Mouse (Mus musculus) kidney, embryonic 14.5 days (tissue): ENCODE measurements around the gene Il12rb1. TPM values are rescaled to one million over a fixed set of nuclear protein-coding genes. Genes with fewer than 3 reads are reported as not detected.

Experiments used
- ATAC-seq: fragments of 200-750 bp; cut with Nextera tagmentation; 2 replicates; pipeline ENCODE4 v1.8.0; 2017; ENCODE audit warnings: moderate number of reproducible peaks, mild to moderate bottlenecking, moderate TSS enrichment, moderate library complexity; ENCODE audit not compliant: low FRiP score, low TSS enrichment
- H3K27ac ChIP-seq: fragments of 300-500 bp; sonication (generic); 2 replicates; pipeline ENCODE4 v1.5.1; 2014; ENCODE audit warnings: low read depth, mild to moderate bottlenecking, low read length, moderate library complexity, mixed read lengths
- H3K27me3 ChIP-seq: fragments of 300-500 bp; sonication (generic); 2 replicates; pipeline ENCODE4 v1.6.1; 2014; ENCODE audit warnings: mild to moderate bottlenecking, low read length; ENCODE audit not compliant: control insufficient read depth, insufficient read depth
- H3K36me3 ChIP-seq: fragments of 300-500 bp; sonication (generic); 2 replicates; pipeline ENCODE4 v1.6.1; 2014; ENCODE audit warnings: low read length, mixed read lengths; ENCODE audit not compliant: control insufficient read depth, insufficient read depth
- H3K4me1 ChIP-seq: fragments of 300-500 bp; sonication (generic); 2 replicates; pipeline ENCODE4 v1.6.1; 2014; ENCODE audit warnings: low read length, mixed read lengths; ENCODE audit not compliant: control insufficient read depth, insufficient read depth
- H3K4me2 ChIP-seq: fragments of 300-500 bp; sonication (generic); replicated peaks from 2 replicates; pipeline ENCODE4 v1.6.1; 2014; ENCODE audit warnings: low read depth, mild to moderate bottlenecking, low read length
- H3K4me3 ChIP-seq: fragments of 300-500 bp; sonication (generic); 2 replicates; pipeline ENCODE4 v1.5.1; 2014; ENCODE audit warnings: mild to moderate bottlenecking, low read length
- H3K9ac ChIP-seq: fragments of 300-500 bp; sonication (generic); 2 replicates; pipeline ENCODE4 v1.6.1; 2014; ENCODE audit warnings: low read depth, mild to moderate bottlenecking, low read length, moderate library complexity
- H3K9me3 ChIP-seq: fragments of 300-500 bp; sonication (generic); 2 replicates; pipeline ENCODE4 v1.6.1; 2016; ENCODE audit warnings: low read length; ENCODE audit not compliant: control insufficient read depth
- WGBS: fragments of 180-500 bp; shearing (Covaris S2); extraction: QIAGEN DNeasy Blood & Tissue Kit; methylation state at CpG from one replicate; pipeline ENCODE4 v1.1.7; 2014; 5-methylcytosine and 5-hydroxymethylcytosine counted together
- polyA plus RNA-seq: library from polyadenylated mRNA; unstranded; fragments of >200 nt; fragmentation: Nextera tagmentation; extraction: Ambion mirVana; gene quantifications from 2 replicates; pipeline ENCODE4 v1.2.1, GENCODE M21; 2014

Il12rb1 gene
- polyA plus RNA-seq, 1 experiment from 2014 or later, result not detected

DNA sequence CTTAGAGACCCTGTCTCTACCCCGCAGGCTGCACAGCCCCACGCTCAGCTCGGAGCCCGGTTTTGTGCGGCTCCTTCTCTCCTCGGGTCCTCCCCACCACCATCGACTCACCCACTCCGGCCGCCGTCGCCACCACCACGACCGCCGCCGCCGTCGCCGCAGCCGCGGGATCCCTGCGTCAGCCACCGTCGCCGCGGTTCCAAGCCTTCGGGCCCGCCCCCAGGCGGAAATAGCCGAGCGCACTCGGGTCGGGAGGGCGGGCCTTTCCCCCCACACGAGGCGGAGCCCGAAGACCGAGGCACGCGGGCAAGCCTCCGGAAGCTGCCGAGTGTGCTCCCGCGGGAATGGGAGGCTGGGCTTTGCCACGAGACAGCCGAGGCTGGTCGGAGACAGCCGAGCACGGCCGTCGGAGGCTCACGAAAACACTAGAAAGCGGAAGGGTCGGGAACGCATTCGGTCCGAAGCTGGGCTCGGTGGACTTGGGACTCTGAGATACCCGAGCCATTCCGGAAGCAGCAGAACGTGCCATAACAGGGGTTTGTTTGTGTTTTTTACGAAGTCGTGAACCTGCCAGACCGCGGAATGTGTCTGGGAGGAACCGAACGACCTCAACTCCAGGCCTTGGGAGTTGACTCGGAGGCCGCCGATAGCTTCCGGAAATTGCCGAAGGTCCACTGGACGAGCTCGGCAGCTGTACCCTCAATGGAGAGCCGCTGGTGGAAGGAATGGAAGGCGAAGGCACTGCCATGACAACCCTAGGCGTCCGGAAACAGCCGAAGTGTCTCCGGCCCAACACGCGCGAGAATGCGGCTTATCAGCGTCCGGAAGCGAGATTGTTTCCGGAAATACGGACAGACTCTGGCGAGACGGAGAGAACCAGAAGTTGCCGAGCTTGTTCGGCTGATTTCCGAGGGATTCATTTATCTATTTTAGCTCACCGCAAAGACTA lies 31.5 kb upstream of the Il12rb1 start, which contains the start of gene Pik3r2:
Pik3r2 (minus strand) TSS at position 218 of the 949 bp plus-strand sequence.
- under 1% methylated on average over 89 of the region's 94 CpGs for WGBS
- H3K4me1 ChIP-seq, result peaks cover 32% of the 10 kb centered on the region

DNA sequence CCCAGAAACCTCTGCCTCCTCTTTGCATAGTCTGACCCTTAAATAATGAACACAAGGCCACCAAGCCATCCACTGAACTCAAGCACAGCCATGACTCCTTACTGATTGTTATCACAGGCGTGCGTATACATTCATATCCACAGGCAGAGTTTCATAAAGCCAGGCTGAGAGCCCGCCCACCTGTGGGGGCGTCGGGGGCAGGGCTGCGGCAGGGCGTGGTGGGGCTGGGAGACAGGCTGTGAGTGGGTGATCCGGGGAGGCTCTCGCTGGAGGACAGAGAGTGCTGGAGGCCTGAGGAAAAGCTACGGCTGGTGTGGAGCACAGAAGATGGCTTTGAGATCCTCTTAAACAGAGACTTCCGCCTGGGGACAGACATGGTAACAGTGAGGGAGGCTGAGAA lies 28.2 kb upstream of the Il12rb1 start:
- no peak overlapping the region for H3K9ac ChIP-seq
- H3K4me2 ChIP-seq, result no peak overlapping the region
- H3K27ac ChIP-seq, result no peak overlapping the region
- 72% methylated on average over 11 of the region's 11 CpGs for WGBS
- no peak for ATAC-seq
- H3K9me3 ChIP-seq, result no peaks in the 10 kb centered on the region
- H3K27me3 ChIP-seq, result no peaks in the 10 kb centered on the region
- H3K4me3 ChIP-seq, result no peak overlapping the region
- H3K36me3 ChIP-seq, result peaks cover 54% of the 10 kb centered on the region
- H3K4me1 ChIP-seq, result peaks cover 16% of the 10 kb centered on the region

More for the DNA sequence above, 31.5 kb upstream of the Il12rb1 start, which contains the start of gene Pik3r2:
- Histone ChIP-seq H3K27ac (peak within 1 kb of the TSS; percentile 98), H3K4me3 (peak within 1 kb of the TSS; percentile 84), H3K9ac (peak within 1 kb of the TSS; percentile 98), H3K9me3 (no peaks in the 10 kb centered on the region), H3K27me3 (no peaks in the 10 kb centered on the region), H3K36me3 (peaks cover 63% of the 10 kb centered on the region), H3K4me2 (peak within 1 kb of the TSS; percentile 92)
- ATAC-seq, result peak; percentile 91

DNA sequence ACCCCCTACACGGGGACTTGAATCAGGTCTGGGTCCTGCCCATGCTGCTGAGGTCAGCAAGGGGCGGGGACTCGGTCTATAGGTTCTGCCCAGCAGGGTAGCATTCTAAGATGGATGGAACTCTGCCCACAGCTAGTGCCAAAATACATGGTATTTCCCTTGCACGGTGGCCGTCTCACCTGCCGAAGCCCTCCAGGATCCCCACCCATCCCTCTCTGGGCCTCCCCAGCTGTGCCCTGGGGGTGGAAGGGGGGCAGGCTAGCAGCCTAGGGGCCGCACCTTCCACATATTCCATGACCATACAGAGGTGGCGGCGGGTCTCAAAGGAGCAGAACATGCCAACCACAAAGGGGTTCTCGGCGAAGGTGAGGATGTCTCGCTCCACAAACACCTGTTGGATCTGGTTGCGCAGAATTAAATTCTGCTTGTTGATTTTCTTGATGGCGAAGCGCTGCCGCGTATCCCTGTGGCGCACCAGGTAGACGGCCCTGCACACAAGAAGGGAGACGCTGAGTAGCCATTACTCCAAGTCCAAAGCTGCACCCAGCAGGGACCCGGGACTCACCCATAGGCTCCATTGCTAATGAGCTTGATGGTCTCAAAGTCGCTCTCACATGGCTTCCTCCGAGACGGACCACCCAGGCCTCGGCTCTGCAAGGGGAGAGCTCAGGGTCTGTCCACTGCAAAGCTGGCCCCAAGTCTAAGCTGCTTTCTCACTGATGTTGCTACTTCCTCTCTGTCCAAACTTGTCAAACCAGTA lies 21.8 kb upstream of the Il12rb1 start:
- no peaks in the 10 kb centered on the region for H3K9me3 ChIP-seq
- no peak overlapping the region for H3K9ac ChIP-seq
- peaks cover 56% of the 10 kb centered on the region for H3K36me3 ChIP-seq
- ATAC-seq, result no peak
- H3K4me3 ChIP-seq, result no peak overlapping the region
- H3K27ac ChIP-seq, result no peak overlapping the region
- H3K4me1 ChIP-seq, result peaks cover 25% of the 10 kb centered on the region
- 88% methylated on average over 25 of the region's 25 CpGs for WGBS
- no peaks in the 10 kb centered on the region for H3K27me3 ChIP-seq
- H3K4me2 ChIP-seq, result no peak overlapping the region

DNA sequence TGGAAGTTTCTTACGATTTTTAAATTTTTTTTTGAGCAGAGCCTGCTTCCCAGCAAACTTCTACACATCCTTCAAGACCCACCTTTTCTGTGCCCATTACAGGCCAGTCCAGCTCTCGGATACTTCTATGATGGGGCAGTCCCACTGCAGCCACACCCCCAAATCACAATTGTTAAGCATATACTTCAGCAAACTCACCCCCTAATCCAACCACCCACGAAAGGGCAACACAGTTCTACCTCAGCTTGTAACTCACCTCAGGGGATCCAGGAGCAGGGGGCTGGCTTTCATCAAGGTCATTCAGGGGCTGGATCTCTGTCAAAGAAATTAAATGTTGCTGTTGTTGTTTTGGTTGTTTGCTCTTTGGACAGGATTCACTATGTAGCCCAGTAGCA lies 21.2 kb upstream of the Il12rb1 start:
- Histone ChIP-seq H3K36me3 (peaks cover 53% of the 10 kb centered on the region), H3K4me1 (peaks cover 29% of the 10 kb centered on the region), H3K27ac (no peak overlapping the region), H3K4me2 (no peak overlapping the region), H3K9ac (no peak overlapping the region), H3K27me3 (no peaks in the 10 kb centered on the region), H3K9me3 (no peaks in the 10 kb centered on the region), H3K4me3 (no peak overlapping the region)
- 93% methylated on average over 3 of the region's 3 CpGs for WGBS
- ATAC-seq, result no peak

DNA sequence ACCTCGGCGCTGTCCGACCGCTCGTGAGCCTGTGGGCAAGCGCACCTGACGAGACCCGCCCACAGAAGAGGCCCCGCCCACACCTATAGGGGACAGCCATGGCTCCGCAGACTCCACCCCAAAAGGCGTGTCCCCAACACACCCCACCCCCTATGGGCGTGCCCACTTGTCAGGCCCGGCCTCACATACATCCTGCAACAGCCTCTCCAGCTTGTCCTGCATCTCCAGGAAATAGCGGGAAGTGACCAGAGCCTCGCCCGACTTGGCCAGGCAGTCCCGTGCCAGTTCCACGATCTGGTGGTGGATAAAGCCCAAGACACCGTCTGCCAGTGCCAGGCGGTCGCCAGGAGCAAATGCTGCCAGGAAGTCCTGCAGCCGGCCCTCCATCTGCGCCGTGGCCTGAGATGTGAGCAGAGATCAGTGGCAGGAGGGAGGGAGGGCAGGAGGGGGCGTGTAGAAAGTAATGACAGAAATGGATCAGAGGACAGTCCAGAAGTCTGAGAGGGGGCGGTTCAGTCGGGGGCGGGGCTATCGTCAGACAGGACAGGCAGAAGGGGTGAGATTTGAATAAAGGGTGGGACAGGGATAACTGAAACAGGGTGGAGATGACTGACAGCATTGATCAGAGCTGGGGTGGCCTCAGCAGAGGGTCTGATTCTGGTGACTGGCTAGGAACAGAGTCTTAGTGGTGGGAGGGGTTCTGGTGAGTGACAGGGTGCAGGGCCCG lies 20.1 kb upstream of the Il12rb1 start:
- Histone ChIP-seq H3K9me3 (no peaks in the 10 kb centered on the region), H3K4me1 (peaks cover 29% of the 10 kb centered on the region), H3K27ac (no peak overlapping the region), H3K4me2 (peak overlapping the region; percentile 15; the same call in 1 of the 2 replicates), H3K9ac (no peak overlapping the region), H3K27me3 (no peaks in the 10 kb centered on the region), H3K4me3 (no peak overlapping the region), H3K36me3 (peaks cover 49% of the 10 kb centered on the region)
- WGBS, result 27% methylated on average over 30 of the region's 30 CpGs
- ATAC-seq, result 0 out of 2 replicates have a peak, but pooled peaks have one; percentile 2

DNA sequence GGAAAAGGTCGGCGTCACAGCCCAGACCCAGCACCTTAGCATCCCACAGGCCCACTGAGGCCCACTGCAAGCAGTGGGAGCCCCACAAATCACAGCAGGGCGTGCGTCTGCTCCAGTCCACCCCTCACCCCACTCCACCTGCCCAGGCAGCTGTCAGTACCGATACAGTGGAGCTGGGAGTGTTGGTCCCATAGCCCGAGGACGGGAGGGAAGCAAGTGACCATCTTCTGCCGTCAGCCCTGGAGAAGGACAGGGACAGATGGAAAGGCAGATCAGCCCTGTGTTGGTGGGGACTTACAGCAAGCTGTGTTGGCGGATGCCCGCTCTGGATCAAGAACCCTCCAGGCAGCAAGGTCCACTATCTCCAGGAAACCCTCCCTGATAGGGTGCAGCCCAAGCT lies 19.2 kb upstream of the Il12rb1 start:
- Histone ChIP-seq H3K4me1 (peaks cover 29% of the 10 kb centered on the region), H3K27me3 (peaks cover 3% of the 10 kb centered on the region; the same call in 1 of the 2 replicates), H3K9ac (no peak overlapping the region), H3K27ac (no peak overlapping the region), H3K36me3 (peaks cover 40% of the 10 kb centered on the region), H3K4me2 (no peak overlapping the region), H3K9me3 (no peaks in the 10 kb centered on the region), H3K4me3 (no peak overlapping the region)
- no peak for ATAC-seq
- 78% methylated on average over 10 of the region's 10 CpGs for WGBS

DNA sequence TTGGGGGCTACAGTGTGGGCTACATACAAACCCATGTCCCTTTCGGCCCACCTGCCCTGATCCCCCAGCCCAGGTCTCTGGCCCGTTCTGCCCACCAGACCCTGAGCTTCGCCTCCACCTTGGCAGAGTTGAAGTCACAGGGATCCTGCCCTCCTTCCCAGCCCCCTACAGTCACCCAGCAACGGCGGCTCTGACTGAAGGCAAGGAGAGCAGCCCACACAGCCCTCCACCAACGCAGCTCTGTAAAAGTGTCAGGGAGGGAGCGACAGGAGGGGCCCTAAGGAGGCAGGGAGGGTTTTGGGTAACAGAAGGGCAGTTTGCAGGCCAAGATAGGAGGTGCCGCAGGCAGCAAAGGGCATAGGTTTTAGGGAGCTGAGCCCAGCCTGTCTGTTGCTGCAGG lies 17.4 kb upstream of the Il12rb1 start:
- Histone ChIP-seq H3K9me3 (no peaks in the 10 kb centered on the region), H3K27me3 (peaks cover 7% of the 10 kb centered on the region; the same call in 1 of the 2 replicates), H3K36me3 (peaks cover 23% of the 10 kb centered on the region), H3K4me3 (peak overlapping the region; percentile 71), H3K4me2 (peak overlapping the region; percentile 84), H3K27ac (peak overlapping the region; percentile 8; the same call in 1 of the 2 replicates), H3K9ac (peak overlapping the region; percentile 84; the same call in 1 of the 2 replicates), H3K4me1 (peaks cover 29% of the 10 kb centered on the region)
- 29% methylated on average over 8 of the region's 8 CpGs for WGBS
- ATAC-seq, result no peak

DNA sequence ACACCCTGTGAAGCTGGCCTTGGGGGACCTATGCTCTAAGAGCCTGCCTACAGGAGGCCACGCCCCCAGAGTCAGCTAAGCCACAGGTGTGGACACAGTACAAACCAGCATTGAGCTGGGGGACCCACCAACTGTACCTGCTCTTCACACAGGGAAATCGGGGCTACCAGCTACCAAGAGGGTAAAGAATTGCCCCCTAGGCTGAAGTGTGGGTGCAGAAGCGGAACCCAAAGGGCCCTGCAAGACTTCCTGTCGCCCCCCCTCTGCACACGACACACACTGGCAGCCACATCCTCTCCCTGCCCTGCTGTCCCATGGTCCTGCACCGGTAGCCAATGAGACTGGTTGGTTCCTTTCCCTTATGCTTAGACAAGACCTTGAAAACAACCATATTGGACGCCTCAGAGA lies 17.0 kb upstream of the Il12rb1 start:
- no peak for ATAC-seq
- 56% methylated on average over 7 of the region's 7 CpGs for WGBS
- H3K4me1 ChIP-seq, result peaks cover 29% of the 10 kb centered on the region

More for the DNA sequence above, 17.0 kb upstream of the Il12rb1 start:
- Histone ChIP-seq H3K27me3 (peaks cover 7% of the 10 kb centered on the region; the same call in 1 of the 2 replicates), H3K9ac (peak overlapping the region; percentile 84; the same call in 1 of the 2 replicates), H3K27ac (peak overlapping the region; percentile 8; the same call in 1 of the 2 replicates), H3K9me3 (no peaks in the 10 kb centered on the region), H3K4me2 (peak overlapping the region; percentile 84), H3K4me3 (peak overlapping the region; percentile 71), H3K36me3 (peaks cover 19% of the 10 kb centered on the region)
